Mouse (Mus musculus) intestine, postnatal 0 days (tissue): Measurements from ENCODE around the gene Itfg1. TPM values are rescaled to one million over a fixed set of nuclear protein-coding genes. Genes with fewer than 3 reads are reported as not detected.
A peak's percentile ranks its signal among the peaks of the same experiment; 100 is the strongest.

Experiments
- ATAC-seq: fragments of 200-750 bp; cut with Nextera tagmentation; 2 replicates; pipeline ENCODE4 v1.8.0; 2017; ENCODE audit warnings: mild to moderate bottlenecking, moderate TSS enrichment, moderate library complexity
- H3K27ac ChIP-seq: fragments of 300-500 bp; sonication (generic); 2 replicates; pipeline ENCODE4 v1.5.1; 2014; ENCODE audit warnings: mild to moderate bottlenecking, low read depth, low read length, moderate library complexity
- H3K27me3 ChIP-seq: fragments of 300-500 bp; sonication (generic); replicated peaks from 2 replicates; pipeline ENCODE4 v1.6.1; 2014; ENCODE audit warnings: low read length, mixed read lengths; ENCODE audit not compliant: control insufficient read depth, insufficient read depth
- H3K36me3 ChIP-seq: fragments of 300-500 bp; sonication (generic); 2 replicates; pipeline ENCODE4 v1.6.1; 2014; ENCODE audit warnings: mild to moderate bottlenecking, moderate library complexity; ENCODE audit not compliant: control insufficient read depth, insufficient read depth
- H3K4me1 ChIP-seq: fragments of 300-500 bp; sonication (generic); replicated peaks from 2 replicates; pipeline ENCODE4 v1.6.1; 2014; ENCODE audit warnings: antibody characterized with exemption, low read length, mixed read lengths; ENCODE audit not compliant: control insufficient read depth, insufficient read depth
- H3K4me2 ChIP-seq: fragments of 300-500 bp; sonication (generic); replicated peaks from 2 replicates; pipeline ENCODE4 v1.6.1; 2014; ENCODE audit warnings: low read depth, mild to moderate bottlenecking, moderate library complexity
- H3K4me3 ChIP-seq: fragments of 300-500 bp; sonication (generic); 2 replicates; pipeline ENCODE4 v1.5.1; 2014; ENCODE audit warnings: low read depth, low read length
- H3K9ac ChIP-seq: fragments of 300-500 bp; sonication (generic); 2 replicates; pipeline ENCODE4 v1.6.1; 2014; ENCODE audit warnings: mild to moderate bottlenecking, low read depth, low read length
- H3K9me3 ChIP-seq: fragments of 300-500 bp; sonication (generic); 2 replicates; pipeline ENCODE4 v1.6.1; 2016; ENCODE audit warnings: mixed run types; ENCODE audit not compliant: control insufficient read depth
- CTCF ChIP-seq: sonication (generic); IDR thresholded peaks from 2 replicates; pipeline ENCODE4 v1.5.1; 2016; ENCODE audit warnings: low read depth, mild to moderate bottlenecking, control low read depth, antibody characterized with exemption, moderate library complexity
- WGBS: fragments of 180-500 bp; shearing (Covaris S2); extraction: QIAGEN DNeasy Blood & Tissue Kit; methylation state at CpG from one replicate; pipeline ENCODE4 v1.1.7; 2014; 5-methylcytosine and 5-hydroxymethylcytosine counted together
- microRNA-seq: library from miRNA; unstranded; fragments of <30 nt; microRNA quantifications from one replicate; pipeline ENCODE4, GENCODE M21; 2016
- polyA plus RNA-seq: library from polyadenylated mRNA; unstranded; fragments of >200 nt; fragmentation: Nextera tagmentation; extraction: Ambion mirVana; gene quantifications from 2 replicates; pipeline ENCODE4 v1.2.1, GENCODE M21; 2015

Itfg1 gene
- polyA plus RNA-seq, 1 experiment from 2014 or later = 56.4 TPM

GRCm38 (mm10) chr8:85700751-85701351 lies 139.9 kb downstream of the Itfg1 start, which contains the start of gene Neto2:
Gene Neto2 (minus strand): TSS chr8:85700924.
- Histone ChIP-seq H3K27me3 (peaks cover 14% of the 10 kb centered on the region), H3K4me3 (peak within 1 kb of the TSS; percentile 55), H3K9ac (peak within 1 kb of the TSS; percentile 50), H3K36me3 (no peaks in the 10 kb centered on the region), H3K27ac (peak within 1 kb of the TSS; percentile 15; the same call in 1 of the 2 replicates), H3K9me3 (no peaks in the 10 kb centered on the region), H3K4me1 (peaks cover 4% of the 10 kb centered on the region; the same call in 1 of the 2 replicates), H3K4me2 (peak within 1 kb of the TSS; percentile 100)
- ATAC-seq = peak; percentile 84
- no peak for TF ChIP-seq CTCF
- WGBS = 5% methylated on average over 56 of the region's 65 CpGs

GRCm38 (mm10) chr8:85700101-85700750 lies 140.5 kb downstream of the Itfg1 start:
- Histone ChIP-seq H3K9ac (peak overlapping the region; percentile 50), H3K27me3 (peaks cover 14% of the 10 kb centered on the region), H3K4me2 (peak overlapping the region; percentile 100), H3K9me3 (no peaks in the 10 kb centered on the region), H3K4me3 (peak overlapping the region; percentile 55), H3K27ac (peak overlapping the region; percentile 15; the same call in 1 of the 2 replicates), H3K4me1 (peaks cover 4% of the 10 kb centered on the region; the same call in 1 of the 2 replicates), H3K36me3 (no peaks in the 10 kb centered on the region)
- whole genome bisulfite sequencing = under 1% methylated on average over 81 of the region's 84 CpGs
- ATAC-seq = peak; percentile 85
- peak; percentile 71 for TF ChIP-seq CTCF

- no peak overlapping the region for H3K4me2 ChIP-seq
Measured at GRCm38 (mm10) chr8:85699051-85699450, 141.7 kb downstream of the Itfg1 start.

More at GRCm38 (mm10) chr8:85699051-85699450, 141.7 kb downstream of the Itfg1 start:
- H3K36me3 ChIP-seq = no peaks in the 10 kb centered on the region
- WGBS = 2% methylated on average over 6 of the region's 6 CpGs
- TF ChIP-seq CTCF = peak; percentile 96
- ATAC-seq = peak; percentile 34; the same call in 1 of the 2 replicates
- H3K4me1 ChIP-seq = peaks cover 4% of the 10 kb centered on the region; the same call in 1 of the 2 replicates
- no peaks in the 10 kb centered on the region for H3K9me3 ChIP-seq
- H3K27ac ChIP-seq = no peak overlapping the region
- no peak overlapping the region for H3K9ac ChIP-seq
- H3K27me3 ChIP-seq = peaks cover 14% of the 10 kb centered on the region
- H3K4me3 ChIP-seq = no peak overlapping the region

Small RNAs within 50 kb of the gene (microRNA-seq; reads per million reads assigned to microRNA genes)
- not detected for gene Mir8109

Other genes starting within 250 kb of the Itfg1 start
- gene Neto2, start 140.0 kb downstream of the Itfg1 start, polyA plus RNA-seq = 1.6 and 1.8 TPM in 2 replicates
- 15.1 and 16.8 TPM in 2 replicates for gene Phkb, start within 50 bp of the Itfg1 start, polyA plus RNA-seq